Mouse (Mus musculus): Measurements from ENCODE around the gene 5031439G07Rik.
A peak's percentile ranks its signal among the peaks of the same experiment; 100 is the strongest.
"Not testable (repeated sequence)": the region's sequence is repeated elsewhere in the genome, so short reads cannot be mapped to it uniquely, and the experiment has no call there.

Gene 5031439G07Rik

GRCm38 (mm10) chr15:84987874-84988825 is at the start of gene 5031439G07Rik:
Gene 5031439G07Rik, minus strand, starts transcription at chr15:84988551.
- peak; percentile 94 for DNase-seq (ENCODE audit: low read depth, low spot score)

DNA sequence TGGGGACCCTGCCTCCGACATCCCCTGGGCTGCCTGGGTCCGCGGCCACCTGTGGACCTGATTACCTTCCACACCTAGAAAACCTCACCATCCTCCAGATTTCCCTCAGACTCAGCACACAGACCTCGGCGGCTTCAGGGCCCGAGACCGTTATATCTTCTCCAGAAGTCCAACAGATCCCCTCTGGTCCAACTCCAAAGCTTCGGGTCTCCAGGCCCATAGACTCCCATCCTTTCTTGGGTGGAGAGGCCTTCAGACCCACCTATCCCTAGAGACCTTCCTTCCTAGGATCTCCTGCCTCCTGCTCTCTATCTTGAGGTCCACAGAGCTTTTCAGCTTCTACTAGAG is 49.0 kb upstream of the 5031439G07Rik start:
- no peak for DNase-seq (ENCODE audit: low read depth, low spot score)

GRCm38 (mm10) chr15:85036566-85037342 is 48.4 kb upstream of the 5031439G07Rik start:
- peak; percentile 99 for DNase-seq (ENCODE audit: low read depth, low spot score)

GRCm38 (mm10) chr15:85033916-85034315 is 45.6 kb upstream of the 5031439G07Rik start:
- DNase-seq (ENCODE audit: low read depth, low spot score): not testable (repeated sequence)

DNA sequence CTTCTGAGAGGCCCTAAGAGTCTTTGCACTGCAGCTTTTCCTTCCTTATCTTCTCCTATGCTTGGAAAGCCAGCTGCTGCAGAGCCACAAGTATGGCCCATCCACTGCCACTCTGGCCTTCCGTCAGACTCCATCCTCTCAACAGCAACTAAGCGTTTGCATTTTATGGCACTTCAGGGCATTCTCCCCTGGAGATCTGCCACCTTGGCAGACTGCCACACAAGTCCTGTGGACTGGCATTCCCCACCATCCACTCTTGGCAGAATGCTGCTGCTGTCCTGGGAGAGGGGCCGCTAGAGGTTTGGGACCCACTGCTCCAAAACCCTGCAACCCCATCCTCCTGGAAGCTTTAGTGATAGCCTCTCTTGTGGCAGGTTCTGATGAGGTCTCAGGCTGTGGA is 43.5 kb upstream of the 5031439G07Rik start:
- no peak for DNase-seq (ENCODE audit: low read depth, low spot score)

GRCm38 (mm10) chr15:85030643-85031042 is 42.3 kb upstream of the 5031439G07Rik start:
- not testable (repeated sequence) for DNase-seq (ENCODE audit: low read depth, low spot score)

GRCm38 (mm10) chr15:85028648-85029047 is 40.3 kb upstream of the 5031439G07Rik start, which contains the start of gene Fam118a:
Gene Fam118a, plus strand, starts transcription at chr15:85028948.
- DNase-seq (ENCODE audit: low read depth, low spot score): not testable (repeated sequence)

DNA sequence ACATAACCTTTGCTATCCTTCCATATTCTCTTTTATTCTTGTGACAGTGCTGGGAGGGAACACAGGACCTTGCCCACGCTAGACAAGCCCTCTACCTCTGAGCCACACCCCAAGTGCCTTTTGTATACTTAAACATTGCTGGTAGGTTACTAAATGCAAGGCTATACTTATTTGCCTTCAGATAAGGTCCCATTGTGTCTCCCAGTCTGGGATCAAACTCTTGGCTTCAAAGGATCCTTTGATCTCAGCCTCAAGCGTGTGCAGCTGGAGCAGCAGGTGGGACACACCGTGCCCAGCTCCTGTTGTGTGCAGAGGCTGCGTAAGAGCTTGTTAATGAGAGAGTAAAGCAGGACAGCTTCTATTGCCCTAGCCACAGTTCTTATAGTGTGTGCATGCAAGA is 39.4 kb upstream of the 5031439G07Rik start:
- no peak for DNase-seq (ENCODE audit: low read depth, low spot score)

DNA sequence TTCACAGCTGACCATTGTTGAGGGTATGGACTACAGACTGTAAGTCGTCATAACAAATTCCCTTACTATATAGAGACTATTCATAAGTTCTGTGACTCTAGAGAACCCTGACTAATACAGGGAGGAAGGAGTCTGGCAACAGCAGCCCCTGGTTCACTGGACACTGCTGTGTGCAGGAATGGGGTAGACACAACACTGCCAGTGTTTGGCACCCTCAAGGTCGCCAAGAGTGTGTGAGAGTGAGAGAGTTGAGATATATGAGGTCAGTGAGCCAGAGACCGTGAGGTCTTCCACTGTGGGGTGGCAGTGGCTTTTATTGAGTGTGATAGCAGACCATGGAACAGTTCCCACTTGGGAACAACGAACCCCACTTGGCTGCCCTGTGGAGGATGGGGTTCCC is 37.8 kb upstream of the 5031439G07Rik start:
- DNase-seq (ENCODE audit: low read depth, low spot score): no peak

DNA sequence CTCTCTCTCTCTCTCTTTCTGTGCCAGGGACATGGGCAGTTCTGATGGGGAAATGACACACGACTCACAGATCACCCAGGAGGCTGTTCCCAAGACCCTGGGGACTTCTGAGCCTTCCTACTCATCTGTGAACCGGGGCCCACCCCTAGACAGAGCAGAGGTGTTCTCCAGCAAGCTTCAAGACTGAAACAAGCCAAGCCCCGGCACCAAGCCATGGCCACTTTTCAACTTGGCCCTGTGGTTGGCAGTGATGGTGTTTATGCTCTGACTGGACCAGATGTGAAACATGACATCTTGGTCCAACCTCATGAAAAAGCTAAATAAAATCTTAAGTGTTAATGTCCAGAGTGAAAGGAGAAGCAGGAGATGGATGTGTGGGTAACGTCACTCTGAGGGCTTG is 33.9 kb upstream of the 5031439G07Rik start:
- DNase-seq (ENCODE audit: low read depth, low spot score): no peak

- no peak for DNase-seq (ENCODE audit: low read depth, low spot score)
These were observed 28.8 kb upstream of the 5031439G07Rik start, which contains the start of gene Upk3a for GRCm38 (mm10) chr15:85016951-85017664. Gene Upk3a, plus strand, starts transcription at chr15:85017141.

GRCm38 (mm10) chr15:85015771-85016170 is 27.4 kb upstream of the 5031439G07Rik start:
- no peak for DNase-seq (ENCODE audit: low read depth, low spot score)

DNA sequence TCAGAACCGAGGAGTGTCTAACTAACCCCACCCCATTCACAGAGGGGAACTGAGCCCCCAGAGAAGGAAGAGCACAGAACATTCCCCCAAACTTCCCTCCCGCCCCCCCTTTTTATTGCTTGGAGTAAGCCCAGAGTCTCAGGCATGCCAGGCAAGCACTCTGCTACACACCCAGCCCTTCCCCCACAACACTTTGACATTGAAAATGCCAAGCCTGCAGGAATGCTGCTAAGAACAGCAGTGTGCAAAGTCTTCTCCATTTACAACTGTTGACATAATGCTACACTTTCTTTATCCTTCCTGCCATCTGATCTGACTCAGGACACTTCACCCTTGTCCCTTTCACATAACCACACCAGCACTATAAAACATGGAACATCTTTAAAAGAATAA is 24.3 kb upstream of the 5031439G07Rik start:
- DNase-seq (ENCODE audit: low read depth, low spot score): no peak

DNA sequence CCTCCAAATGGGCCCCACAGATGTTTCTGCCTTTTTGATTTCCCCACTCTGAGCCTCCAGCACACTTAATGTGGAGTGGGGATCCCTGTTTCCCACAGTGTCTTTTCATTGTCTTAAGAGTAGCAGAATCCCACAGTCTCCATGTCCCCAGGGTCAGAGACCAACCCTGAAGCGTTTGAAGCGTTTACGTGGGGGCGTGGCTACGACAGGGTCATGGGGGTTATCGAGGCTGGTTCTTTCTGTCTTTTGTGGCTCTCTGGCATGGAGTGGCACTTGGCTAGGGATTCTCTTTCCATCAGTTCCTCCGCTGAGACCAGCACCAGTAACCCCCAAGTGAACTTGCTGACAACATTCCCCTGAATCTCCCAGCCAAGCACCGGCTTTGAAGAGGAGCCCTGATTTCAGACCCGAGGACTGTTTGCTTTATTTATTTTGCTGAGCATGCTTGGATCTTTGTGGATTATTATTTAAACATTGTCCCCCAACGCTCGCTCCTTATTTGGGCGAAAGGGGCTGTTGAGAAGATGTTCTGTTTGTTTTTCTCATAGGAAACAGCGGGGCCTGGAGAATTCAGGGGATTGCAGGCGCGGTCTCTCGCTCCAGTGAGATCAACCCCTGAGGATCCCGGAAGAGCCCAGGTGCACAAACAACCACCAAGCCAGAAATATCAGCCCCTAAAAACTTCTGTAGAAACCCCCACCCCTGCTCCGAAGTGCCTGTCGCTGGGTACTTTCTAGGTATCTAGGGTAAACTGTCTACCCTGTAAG is 23.7 kb upstream of the 5031439G07Rik start:
- no peak for DNase-seq (ENCODE audit: low read depth, low spot score)

DNA sequence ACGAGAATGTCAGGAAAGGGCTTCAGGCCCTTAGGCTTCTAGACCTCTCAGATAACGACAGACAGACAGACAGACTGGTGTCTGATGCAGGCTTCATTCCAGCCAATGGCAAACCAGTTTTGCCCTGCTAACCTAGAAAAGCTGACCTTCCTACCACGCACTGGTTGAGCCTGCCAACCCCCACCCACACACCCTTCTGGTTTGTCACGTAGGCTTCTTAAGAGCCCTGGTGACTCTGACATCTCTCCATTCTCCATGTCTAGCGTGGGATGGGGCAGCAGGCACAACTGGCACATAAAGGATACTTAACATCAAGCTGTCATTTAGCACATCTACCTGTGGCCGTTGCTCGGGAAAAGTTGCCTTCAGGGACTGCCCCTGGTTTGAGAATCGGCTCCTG is 21.3 kb upstream of the 5031439G07Rik start:
- DNase-seq (ENCODE audit: low read depth, low spot score): no peak

- peak; percentile 74 for DNase-seq (ENCODE audit: low read depth, low spot score)
These were observed 12.9 kb upstream of the 5031439G07Rik start for GRCm38 (mm10) chr15:85000984-85001982.

DNA sequence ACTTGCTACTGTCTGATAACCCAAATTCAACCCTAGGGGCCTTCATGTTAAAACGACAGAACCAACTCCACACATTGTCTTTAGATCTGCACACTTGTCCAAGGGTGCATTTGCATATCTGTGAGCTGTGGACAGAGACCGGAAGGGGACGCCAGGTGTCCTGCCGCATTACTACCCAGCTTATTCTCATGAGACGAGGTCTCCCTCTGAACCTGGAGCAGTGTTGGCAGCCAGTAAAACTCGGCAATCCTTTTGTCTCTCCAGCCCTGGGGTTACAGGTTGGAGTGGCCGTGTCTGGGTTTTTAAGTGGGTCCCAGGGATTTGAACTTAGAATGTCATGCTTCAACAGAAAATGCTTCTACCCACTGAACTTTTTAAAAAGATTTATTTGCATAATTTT is 11.6 kb upstream of the 5031439G07Rik start:
- no peak for DNase-seq (ENCODE audit: low read depth, low spot score)

DNA sequence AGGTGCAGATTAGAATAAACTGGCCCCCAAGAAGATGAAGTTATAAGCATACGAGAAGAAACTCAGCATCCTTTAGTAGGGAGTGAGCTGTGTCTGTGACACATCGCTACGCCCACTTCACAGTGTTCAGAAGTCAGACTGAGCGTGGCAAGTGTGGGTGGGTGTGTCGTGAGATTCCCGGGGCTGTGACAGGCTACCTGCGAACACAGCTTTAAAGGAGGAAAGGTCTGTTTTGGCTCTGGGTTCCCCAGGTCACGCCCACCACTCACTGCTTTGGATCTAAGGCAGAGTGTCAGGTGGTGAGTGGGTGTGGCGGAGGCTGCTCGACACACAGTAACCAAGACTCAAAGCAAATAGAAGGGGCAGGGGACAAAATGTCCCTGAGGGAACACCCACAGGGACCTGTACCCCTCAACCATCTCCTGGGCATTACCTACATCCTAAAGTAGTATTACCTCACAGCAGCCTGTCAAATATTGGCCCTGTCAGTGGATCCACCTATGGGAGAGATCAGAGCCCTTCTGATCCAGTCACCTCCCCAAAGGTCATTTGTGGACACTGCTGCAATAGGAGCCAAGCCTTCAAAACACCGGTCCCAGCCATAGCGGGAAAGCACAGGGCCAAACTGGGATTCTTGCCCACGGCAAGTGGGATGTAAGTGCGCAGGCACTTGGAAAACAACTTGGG is 9.6 kb upstream of the 5031439G07Rik start:
- no peak for DNase-seq (ENCODE audit: low read depth, low spot score)

DNA sequence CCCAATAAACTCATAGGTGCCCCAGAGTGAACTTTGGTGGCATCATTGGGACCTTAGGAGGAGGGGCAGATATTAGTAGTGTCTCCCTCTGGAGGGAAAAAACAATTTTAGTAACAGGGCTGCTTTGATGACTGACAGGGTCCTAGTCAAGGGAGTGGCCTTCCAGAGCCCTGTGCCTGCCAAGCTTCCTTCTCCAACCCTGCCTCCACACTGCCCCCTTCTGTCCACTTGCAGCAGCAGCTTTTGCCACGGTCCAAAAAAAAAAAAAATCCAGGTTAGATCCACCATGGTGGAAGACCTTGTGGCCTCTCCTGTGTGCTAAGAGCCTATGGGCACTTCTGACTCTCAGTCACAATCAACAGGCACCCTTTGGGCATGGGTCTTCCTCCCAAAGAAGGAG is 7.6 kb upstream of the 5031439G07Rik start:
- DNase-seq (ENCODE audit: low read depth, low spot score): peak; percentile 53
